Mouse (Mus musculus) spleen, adult 2 months (tissue): ENCODE data around the gene Cds2.

Source experiments
- CTCF ChIP-seq: fragments of 200-500 bp; IDR thresholded peaks from 2 replicates; pipeline ENCODE4 v1.5.1; 2011; ENCODE audit warnings: mild to moderate bottlenecking, inconsistent platforms; ENCODE audit not compliant: insufficient read depth, insufficient read length, insufficient replicate concordance; ENCODE audit errors: extremely low read depth
- POLR2A ChIP-seq: fragments of 200-500 bp; IDR thresholded peaks from 2 replicates; pipeline ENCODE4 v1.6.1; 2011; ENCODE audit warnings: low read depth, low read length, inconsistent platforms

GRCm38 (mm10) chr2:132284492-132285139 lies 21.7 kb downstream of the Cds2 start:
- TF ChIP-seq CTCF (no peak), POLR2A (no peak)
